Mouse (Mus musculus) ES-E14 (cell line): ENCODE data around the gene Tbc1d8.

Experiments
- CHD2 ChIP-seq: IDR thresholded peaks from 2 replicates; pipeline ENCODE4 v1.6.1; 2014; ENCODE audit warnings: mild to moderate bottlenecking, low read depth, low read length, inconsistent platforms
- ZC3H11A ChIP-seq: IDR thresholded peaks from 2 replicates; pipeline ENCODE4 v1.6.1; 2012; ENCODE audit warnings: low read depth, mild to moderate bottlenecking, inconsistent platforms, low read length, borderline replicate concordance

DNA sequence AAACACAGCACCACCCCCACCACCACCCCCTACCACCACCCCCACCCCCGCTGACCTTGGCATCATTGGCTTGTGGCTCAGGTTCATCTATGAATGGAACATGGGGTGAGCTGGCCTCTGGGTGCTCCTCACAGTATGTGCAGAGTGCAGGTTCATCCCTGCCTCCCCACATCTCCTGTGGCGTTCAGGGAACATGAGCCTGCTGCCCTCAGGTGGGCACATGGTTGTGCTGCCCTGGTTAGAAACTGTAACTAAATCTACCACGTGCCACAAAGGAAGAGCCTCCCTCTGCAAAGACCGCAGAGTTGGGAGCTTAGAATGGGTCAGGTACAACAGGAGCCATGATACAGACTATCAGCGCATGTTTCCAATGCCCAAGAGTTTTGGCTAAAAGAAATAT, 135.3 kb downstream of the Tbc1d8 start:
- TF ChIP-seq CHD2, result no peak
- TF ChIP-seq ZC3H11A, result no peak
